Mouse (Mus musculus) liver, embryonic 14 days (tissue): ENCODE measurements around the gene 1700001J03Rik. TPM values are rescaled to one million over a fixed set of nuclear protein-coding genes. Genes with fewer than 3 reads are reported as not detected.

ENCODE experiments used
- polyA plus RNA-seq: library from polyadenylated mRNA; depleted of rRNA; stranded (reverse); fragments of >200 nt; gene quantifications from 2 replicates; pipeline ENCODE4 v1.2.3, GENCODE M21; 2012; rRNA removed

Gene 1700001J03Rik
- 0.10 and 0.16 TPM in 2 replicates for polyA plus RNA-seq

DNA sequence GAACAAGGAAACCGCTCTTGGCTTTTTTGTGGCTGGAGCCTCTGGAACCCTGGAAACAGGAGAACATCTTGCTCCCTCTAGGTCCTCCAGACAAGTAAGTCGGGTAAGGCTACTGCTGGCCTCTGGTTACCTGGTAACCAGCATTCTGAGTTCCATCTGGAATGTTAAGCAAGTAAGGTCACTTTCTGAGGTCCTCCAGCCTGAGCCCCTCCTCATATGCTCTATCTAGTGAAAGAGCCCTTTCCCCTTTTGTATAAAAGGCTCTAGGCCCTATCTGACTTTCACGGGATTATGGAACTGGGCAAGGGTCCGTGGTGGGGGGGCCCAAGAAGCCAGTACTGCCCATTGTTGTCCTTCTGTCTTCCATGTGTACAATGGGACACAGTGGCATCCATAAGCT is at the start of gene 1700001J03Rik:
Gene 1700001J03Rik, minus strand, starts transcription at position 101 of the 400 bp plus-strand sequence.

DNA sequence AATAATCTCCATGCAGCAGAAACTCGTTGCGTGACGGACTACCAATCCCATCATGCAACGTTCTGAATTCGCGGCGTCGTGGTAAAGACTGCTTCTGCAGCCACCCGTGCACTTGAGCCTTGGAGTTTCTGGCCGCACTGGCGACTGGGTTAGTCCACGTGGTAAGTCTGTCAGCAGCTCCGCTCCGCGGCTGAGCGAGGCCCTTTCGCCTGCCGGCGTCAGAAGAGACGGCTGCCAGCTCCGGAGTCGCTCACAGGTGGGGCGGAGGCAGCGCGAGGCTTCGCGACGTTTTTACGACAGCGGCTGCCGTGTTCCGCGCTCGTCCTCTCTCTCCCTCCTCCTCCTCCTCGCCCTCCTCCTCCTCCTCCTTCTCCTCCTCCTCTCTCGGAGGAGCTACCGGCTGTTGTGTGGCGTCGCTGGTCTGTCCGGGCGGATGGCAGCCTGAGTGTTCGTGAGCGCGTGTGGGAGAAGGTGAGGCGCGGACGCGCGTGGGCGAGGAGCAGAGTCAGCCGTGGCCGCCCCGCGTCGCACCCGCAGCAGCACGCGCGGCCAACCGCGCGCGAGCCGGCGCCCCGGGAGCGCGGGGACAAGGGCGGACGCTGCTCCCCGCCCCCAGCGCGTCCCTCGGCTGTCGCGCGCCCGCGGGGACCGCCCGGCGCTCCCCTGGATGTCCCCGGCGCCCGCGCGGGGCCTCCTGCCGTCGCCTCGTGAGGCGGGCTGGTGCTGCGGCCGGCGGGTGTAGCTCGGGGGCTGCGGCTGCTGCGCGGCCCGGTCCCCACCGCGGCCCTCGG is 46.0 kb upstream of the 1700001J03Rik start, which contains the start of gene Cdk8:
Gene Cdk8, plus strand, starts transcription at position 367 of the 791 bp plus-strand sequence.

DNA sequence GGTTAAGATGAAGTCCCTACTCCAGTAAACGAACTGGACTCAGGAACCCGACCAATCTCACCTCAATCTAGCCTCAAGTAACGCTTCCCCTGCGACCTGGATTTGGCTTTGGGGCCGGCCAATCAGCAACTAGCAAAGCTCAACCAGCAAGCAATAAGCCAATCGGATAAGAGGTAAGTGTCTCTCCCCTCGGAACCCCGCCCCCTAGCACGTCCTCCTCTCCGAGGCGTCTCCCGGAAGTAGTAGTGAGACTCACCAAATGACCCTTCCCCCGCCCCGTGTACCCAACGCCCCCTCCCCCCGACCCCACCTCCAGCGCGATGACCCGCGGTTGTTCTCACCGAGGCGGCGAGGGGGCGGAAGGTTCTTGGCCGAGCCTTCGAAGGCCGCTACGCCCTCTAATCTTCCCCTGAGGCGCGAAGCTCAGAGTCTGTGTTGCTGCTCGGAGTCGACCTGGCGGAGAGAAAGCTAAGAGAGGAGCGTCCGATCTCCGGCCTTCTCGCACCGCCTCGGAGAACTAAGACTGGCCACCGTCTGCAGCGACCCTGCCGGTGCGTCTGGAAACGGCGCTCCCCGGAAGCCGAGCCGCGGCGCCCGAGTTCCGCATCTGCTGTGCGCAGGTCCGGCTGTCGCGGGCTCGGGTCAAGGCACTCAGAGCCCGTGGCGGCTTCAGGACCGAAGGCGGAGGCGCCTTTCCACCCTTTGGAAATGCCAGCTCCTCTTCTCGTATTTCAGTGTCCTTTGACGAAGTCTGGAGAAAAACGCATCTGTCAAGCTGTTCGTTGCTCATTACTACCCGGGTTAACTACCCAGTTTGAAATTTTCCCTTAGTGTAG is 36.0 kb upstream of the 1700001J03Rik start, which contains the start of gene Rnf6:
Gene Rnf6, minus strand, starts transcription at position 677 of the 836 bp plus-strand sequence.

DNA sequence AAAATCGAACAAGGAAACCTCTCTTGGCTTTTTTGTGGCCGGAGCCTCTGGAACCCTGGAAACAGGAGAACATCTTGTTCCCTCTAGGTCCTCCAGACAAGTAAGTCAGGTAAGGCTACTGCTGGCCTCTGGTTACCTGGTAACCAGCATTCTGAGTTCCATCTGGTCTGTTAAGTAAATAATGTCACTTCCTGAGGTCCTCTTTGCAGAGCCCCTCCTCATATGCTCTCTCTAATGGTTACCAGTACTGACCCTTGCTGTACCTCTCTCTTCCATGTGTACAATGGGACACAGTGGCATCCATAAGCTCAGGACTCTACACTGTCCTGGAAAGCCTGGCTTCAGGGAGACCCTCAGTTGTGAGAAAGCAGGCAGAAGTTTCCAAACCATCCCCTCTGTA is 14.5 kb downstream of the 1700001J03Rik start, which contains the start of gene Gm6309:
Gene Gm6309, minus strand, starts transcription at position 101 of the 400 bp plus-strand sequence.

DNA sequence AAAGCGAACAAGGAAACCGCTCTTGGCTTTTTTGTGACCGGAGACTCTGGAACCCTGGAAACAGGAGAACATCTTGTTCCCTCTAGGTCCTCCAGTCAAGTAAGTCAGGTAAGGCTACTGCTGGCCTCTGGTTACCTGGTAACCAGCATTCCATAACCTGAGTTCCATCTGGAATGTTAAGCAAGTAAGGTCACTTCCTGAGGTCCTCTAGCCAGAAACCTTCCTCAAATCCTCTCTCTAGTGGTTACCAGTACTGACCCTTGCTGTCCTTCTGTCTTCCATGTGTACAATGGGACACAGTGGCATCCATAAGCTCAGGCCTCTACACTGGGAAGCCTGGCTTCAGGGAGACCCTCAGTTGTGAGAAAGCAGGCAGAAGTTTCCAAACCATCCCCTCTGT is 24.7 kb downstream of the 1700001J03Rik start, which contains the start of gene Gm5565:
Gene Gm5565, minus strand, starts transcription at position 101 of the 400 bp plus-strand sequence.

Other genes starting within 250 kb of the 1700001J03Rik start
- 0.05 and 0.06 TPM in 2 replicates for gene Cyp3a25, start 175.7 kb downstream of the 1700001J03Rik start, polyA plus RNA-seq
- gene Cyp3a59, start 106.0 kb downstream of the 1700001J03Rik start, polyA plus RNA-seq, result not detected in 2 replicates
- not detected in 2 replicates for gene Gm5565, start 24.8 kb downstream of the 1700001J03Rik start, polyA plus RNA-seq
- not detected in 2 replicates for gene Gm6309, start 14.6 kb downstream of the 1700001J03Rik start, polyA plus RNA-seq
- 13.9 and 14.5 TPM in 2 replicates for gene Rnf6, start 36.3 kb upstream of the 1700001J03Rik start, polyA plus RNA-seq
- 40.2 and 47.1 TPM in 2 replicates for gene Cdk8, start 45.9 kb upstream of the 1700001J03Rik start, polyA plus RNA-seq
- 0.05 and 0.08 TPM in 2 replicates for gene Wasf3, start 199.7 kb upstream of the 1700001J03Rik start, polyA plus RNA-seq